Mouse (Mus musculus) spleen, postnatal 10 days (tissue): ENCODE data around the gene Pih1d2.

Source experiments
- DNase-seq, 2 experiments: peaks; one replicate each; pipeline ENCODE4 v3.0.0; 2021 to 2022; ENCODE audit warnings: low spot score in 2 of 2

Pih1d2 gene

DNA sequence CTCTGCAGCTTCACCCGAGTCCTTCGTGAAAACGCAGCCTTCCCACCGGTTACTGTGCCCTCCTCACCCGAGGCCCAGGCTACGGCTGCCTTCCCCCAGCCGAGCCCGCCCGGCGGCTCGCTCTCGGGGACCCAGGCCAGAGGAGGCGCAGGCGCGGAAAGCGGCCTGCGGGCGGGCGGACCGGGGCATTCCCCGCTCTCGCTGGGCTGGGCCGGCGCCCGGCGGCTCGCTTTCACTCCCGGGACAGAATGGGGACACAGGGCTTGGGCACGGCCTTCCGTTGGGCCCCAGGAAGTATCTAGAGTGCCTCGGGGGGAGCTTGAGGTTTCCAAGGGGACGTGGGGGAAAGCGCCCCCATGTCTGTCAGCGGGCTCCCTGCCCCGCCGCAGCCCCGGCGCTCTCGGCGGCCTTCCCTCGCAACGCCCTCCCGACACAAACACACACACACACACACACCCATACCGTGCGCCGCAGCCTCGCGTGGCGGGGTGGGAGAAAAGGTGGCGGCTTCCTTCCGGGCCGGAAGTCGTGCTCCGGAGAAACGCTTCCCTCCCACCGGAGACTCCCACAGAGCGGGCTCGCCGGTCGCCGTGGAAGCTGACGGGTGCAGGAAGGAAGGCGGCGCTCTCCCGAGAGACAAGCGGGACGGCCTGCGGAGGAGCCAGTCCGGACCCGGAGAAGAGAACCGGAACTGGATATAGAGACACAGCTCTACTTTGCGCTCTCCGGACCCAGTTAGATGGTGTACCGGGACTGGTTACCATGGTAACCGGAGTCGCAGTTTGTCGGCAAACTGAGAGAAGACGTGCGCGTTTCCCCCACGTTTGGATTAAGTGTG is at the start of gene Pih1d2, which contains the start of gene Nkapd1:
Gene Pih1d2 (plus strand): TSS at position 556 of the 838 bp plus-strand sequence.
Gene Nkapd1 (minus strand): TSS at position 699 of the 838 bp plus-strand sequence.
- DNase-seq, result peak; percentile 88 to 90

DNA sequence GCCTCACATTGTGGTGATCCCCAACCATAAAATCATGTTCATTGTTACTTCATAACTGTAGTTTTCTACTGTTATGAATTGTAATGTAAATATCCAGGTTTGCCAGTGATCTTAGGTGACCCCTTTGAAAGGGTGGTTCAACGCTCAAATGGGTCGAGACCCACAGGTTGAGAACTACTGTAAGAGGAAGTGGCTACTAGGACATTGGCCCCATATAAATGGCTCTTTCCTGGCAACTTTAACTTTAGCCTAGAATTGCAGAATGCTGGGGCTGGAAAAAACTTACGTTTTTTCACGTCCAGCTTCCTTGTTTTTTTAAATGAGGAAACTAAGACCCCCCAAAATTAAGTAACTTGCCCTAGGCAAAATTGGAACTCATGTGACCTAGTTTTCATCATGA is 49.7 kb upstream of the Pih1d2 start:
- DNase-seq, result no peak

DNA sequence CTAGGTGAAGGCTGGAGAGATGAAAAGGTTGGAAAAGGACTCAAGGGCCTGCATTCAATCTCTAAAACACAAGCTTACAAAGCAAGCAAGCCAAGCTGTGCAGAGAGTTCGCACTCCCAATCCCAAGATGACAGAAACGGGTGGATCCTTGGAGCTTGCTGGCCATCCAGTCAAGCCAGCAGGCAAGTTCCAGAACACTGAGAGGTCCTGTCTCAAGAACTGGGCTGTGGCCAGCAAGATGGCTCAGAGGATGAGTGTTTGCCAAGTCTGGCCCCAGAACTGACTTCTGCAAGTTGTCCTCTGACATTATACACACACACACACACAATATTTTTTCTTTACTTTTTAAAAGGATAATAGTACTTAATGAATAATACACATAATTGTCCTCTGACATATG is 49.2 kb upstream of the Pih1d2 start:
- DNase-seq, result no peak

DNA sequence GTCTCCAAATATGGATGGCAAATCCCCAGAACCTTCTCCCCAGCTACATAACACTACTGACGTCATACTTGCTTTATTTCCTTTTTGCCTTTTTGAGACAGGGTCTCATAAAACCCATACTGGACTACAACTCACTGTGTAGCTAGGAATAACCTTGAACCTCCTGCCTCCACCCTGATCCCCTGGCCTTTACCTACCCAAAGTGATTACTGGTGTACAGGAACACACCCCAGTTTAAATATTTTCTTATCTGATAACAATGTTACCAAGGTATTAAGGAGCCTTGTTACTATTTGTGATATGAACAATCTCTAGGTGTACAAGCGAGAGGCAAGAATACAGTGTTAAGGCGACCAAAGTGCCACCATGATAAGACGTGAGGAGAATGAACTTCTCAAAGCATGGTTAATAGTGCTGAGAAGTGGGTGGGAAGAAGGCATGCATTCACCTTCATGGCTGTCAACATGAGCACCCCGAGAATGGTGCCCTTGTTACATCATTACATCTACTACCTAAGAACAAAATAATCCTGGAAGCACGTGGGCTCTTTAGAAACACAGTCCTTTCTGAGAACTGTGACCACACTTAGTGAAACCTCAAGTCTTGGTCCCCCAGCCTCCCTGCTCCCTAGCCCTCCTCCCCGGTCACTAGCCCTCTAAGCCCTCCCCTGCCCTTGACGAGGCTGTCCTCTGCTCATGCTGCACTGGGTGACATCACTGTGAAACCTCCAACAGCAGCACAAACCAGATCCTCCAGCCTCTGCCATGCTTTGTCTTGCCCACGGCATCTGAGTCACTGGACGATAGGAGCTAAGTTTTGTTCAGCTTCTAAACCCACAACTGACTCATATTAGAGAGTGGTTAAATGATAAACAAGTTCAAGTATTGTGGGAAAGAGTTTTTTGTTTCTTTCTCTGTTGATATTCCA is 47.3 kb upstream of the Pih1d2 start:
- DNase-seq, result no peak

DNA sequence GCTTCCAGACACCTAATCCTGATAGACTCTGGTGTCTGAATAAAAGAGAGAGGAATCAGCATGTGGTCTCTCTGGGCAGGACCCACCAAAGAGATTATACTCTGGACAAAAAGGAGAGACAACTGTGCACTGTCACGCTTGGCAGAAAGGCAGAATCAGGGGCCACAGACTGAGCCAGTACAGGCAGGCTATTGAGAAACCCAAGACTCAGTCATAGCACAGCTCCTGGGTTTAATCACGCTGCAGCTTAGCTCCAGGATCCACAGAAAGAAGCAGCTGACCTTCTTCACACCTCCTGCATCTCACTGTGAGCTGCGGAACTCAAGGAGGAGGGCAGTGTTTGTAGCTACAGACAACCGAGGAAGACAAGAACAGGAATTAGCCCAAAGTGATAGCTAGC is 36.8 kb upstream of the Pih1d2 start:
- DNase-seq, result no peak

DNA sequence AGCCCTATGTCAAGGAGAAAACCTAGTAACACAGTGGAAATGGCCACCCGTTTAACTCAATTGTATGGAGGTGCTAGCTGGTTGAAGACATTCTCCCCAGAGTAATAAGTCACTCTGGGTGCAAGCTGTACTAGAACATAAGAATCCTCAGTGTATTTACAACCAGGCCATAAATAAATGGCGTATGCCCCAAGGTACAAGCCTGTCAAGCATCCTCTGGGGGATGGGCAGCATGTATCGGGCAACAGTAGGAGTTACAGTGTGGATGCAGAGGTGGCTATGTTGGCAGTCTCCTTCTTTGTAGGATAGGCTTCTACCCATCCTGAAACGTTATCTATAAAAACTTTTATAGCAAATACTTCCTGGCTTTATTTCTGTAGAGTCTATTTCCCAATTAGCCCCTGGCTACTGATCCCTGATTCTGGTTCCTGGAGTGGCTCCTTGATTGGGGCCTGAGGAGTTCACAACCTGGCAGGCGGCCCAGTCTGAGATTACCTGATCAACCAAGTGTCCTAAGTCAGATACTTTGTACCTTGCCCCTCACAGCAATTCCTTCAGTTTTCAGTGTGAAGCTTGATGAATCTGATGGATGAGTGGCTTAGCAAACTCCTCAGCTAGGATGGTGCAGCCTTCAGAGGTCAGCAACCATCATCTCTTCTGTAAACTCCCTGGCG is 31.8 kb upstream of the Pih1d2 start:
- DNase-seq, result no peak

DNA sequence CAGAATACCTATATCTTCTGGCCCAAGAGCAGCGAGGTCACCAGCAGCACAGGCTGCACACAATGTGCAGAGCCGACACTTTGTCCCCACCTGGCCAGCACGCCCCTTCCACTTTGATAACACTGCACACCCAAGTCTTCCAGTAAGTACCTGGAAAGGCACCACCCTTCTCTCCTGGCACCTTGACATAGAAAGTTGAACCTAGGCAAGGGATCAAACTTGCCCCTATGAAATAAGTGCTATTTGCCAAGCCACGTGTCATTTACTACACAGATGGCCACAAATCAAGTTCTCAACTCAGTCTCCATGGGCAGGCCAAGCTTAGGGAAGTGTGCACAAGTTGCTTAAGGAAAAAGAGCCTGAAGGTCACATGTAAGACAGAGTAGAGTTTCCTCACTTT is 30.2 kb upstream of the Pih1d2 start:
- DNase-seq, result no peak

DNA sequence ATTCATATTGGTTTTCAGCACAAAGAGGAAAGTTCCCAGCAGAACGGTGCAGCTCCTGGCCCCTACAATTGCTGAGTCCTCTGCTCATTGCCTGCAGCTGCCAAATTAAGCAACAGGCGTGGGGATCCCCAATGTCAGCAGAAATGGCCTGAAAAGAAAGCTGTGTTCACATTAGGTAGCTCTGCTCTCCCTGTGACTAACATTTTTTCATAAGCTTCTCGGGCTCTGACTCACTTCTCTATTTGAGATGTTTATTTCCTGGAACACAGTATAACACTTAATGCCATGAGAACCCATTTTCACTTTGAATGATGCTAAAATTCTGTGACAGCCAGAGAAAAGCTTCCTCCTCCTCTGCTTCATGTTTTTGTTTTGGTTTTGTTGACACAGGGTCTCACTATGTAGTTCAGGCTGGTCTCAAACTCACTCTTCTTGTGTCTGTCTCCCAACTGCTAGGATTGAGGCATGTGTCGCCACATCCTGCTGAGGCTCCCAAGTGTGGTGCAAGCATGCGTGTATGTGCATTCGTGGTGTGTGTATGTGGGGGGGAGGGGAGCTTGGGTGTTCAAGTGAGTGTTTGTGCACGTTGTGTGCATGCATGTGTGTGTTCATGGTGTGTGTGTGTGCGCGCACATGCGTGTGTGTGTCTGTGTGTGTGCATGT is 26.1 kb upstream of the Pih1d2 start:
- DNase-seq, result no peak

DNA sequence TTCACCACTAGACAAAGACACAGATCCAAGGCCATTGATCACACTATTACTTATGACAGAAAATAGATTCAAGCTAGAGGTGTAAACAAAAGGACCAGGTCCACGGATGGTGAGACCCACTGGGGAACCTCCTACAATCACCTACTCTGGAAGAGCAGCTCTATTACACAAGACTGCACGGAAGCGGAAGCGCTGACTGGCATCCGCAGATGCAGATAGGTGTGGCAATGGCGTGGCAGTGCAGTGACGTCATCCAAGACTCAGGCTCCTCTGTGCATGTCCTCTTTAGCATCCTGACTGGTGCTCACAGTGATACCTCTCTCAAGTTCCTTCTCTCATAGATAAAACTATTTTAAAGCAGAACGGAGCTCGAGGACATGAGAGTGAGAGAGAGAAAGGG is 24.2 kb upstream of the Pih1d2 start:
- no peak for DNase-seq

DNA sequence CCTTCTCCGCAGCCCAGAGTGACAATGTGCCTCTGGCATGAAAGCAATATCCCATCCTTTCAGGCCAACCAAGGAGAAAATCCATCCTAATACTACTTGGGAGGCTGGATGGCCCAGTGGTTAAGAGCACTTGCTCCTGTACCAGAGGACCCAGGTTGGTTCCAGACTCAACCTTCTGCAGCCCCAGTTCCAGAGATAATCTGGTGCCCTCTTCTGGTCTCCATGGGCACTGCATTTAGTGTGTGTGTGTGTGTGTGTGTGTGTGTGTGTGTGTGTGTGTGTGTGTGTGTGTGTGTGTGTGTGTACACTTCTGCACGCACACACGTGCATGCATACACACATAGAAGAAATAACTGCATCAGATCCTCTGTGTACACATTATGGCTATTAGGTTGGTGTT is 23.6 kb upstream of the Pih1d2 start:
- peak; percentile 47 to 71 for DNase-seq

DNA sequence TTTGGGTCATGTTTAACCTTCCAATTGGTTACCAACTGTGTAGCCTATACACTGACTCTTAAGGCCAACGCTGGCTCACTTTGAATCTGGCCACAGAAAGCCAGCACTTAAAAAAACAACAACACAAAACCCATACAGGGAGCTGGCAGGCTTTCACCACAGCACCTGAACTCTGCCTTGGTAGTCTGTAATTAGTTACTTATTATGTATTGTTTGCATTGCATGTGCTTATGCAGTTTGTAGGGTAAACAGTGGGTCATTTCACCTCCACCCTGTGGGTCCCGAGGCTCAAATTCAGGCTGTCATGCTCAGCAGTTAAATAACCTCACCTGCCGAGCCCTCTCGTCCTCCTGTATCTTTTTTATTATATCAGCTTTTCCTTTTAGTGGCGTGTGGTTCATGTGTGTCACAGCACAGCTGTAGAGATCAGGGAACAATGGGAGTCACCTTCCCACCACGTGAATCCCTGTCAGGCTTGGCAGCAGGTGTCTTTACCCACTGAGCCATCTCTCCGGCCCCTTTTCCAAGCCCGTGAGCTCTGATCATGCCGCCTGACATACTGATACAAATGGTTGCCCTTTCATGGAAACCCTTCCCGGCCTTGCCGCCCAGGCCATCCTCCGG is 22.2 kb upstream of the Pih1d2 start:
- DNase-seq, result no peak

DNA sequence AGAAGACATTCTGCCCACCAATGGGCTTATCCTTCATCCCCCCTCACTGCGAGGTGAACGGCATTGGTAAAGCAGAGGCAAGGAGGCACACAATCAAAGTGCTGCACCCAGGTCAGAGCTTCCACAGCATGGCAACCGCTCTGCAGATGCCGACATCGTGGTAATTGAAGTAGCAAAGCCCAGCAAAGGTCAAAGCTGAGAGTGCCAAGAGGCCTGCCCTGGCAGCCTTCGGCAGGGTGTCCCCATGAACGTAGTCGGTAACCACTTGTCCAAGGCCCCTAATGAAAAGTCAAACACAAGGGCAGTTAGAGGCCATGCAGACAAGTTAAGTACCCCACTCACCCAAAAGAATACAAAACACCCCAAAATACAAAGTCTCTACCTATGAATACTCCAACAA is 20.1 kb upstream of the Pih1d2 start:
- no peak for DNase-seq

DNA sequence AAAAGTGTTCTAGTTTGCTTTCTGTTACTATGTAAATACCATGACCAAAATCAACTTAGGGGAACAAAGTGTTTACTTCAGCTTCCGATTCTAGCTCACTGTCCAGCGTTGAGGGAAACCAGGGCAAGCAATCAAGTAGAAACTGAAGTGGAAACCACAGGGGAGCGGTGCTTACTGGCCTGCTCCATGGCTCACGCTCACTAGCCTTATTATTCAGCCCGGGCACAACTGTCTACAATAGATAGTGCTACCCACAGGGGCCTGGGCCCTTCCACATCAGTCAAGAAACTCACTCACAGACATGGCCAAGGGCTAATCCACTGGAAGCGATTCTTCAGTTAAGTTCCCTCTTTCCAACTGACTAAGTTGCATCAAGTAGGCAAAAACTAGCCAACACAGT is 15.6 kb upstream of the Pih1d2 start:
- DNase-seq, result no peak

DNA sequence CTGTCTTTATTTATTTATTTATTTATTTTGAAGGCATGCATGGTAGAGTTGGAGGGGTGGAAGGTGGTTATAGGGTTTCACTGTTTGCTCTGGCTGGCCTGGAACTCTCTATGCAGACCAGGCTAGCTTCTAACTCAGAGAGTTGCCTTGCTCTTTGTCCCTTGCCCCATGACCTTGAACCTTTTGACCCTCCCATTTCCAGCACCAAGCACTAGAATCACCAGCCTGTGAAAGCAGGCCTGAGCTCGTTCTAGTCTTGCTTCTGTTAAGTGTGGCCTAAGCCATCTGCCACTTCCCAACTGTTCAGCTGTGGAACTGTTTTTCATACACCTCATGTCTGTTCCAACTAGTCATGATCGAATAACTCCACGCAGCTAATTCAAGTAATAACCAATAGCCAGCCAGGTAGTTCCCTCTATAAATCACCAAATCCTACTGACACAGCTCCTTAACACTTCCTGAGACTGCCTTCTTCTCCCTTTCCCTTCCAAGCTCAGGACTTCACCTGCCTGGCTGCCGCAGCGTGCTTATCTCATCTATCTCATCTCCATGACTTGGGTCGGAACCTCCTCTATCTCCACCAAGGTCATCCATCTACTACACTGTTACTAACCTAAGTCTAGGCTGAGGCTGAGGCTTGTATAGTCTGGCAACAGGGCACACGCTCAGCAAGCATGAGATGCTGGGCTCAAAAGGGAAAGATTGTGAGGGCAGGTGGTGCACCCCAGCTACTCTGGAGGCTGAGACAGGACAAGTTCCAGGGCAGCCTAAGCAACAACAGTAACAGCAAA is 14.9 kb upstream of the Pih1d2 start:
- no peak for DNase-seq

DNA sequence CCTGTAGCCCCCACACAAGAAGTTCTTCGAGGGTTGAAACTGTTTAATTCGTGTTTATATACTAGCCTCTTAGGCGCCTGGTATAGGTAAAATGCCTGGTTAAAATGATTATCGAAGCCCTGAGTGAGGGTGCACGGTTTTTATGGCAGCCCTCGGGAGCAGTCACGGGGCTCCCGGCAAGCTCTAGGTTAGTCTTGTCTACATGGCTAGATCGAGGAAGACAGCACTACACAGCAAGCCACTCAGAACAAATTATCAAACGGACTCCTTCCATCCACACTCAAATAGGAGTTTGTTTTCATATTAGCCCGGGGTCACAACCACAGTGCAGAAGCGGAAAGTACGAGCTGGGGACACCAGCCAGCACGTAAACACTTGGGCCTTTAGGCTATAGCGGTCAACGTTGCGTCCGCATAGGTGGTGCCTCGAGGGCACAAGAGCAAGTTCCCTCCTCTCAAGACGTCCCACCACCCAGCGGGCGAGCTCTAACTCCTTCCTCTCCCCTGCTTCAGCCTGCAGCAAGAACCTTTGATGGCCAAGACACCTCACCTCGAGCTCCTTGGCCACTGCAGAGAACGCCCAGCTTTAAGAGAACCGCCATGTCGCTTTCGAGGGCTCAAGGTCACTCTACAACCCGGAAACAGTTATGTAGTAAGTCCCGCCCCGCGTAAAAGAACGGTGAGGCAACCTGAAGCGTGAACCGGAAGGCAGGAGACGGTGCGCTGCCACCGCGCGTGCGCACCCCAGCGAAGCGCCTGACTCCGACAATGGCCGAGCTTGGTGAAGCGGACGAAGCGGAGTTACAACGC is 13.7 kb upstream of the Pih1d2 start, which contains the start of the genes Sdhd and Timm8b:
Gene Sdhd (minus strand): TSS at position 624 of the 809 bp plus-strand sequence.
Gene Timm8b (plus strand): TSS at position 722 of the 809 bp plus-strand sequence.
- DNase-seq, result peak; percentile 86 to 94

DNA sequence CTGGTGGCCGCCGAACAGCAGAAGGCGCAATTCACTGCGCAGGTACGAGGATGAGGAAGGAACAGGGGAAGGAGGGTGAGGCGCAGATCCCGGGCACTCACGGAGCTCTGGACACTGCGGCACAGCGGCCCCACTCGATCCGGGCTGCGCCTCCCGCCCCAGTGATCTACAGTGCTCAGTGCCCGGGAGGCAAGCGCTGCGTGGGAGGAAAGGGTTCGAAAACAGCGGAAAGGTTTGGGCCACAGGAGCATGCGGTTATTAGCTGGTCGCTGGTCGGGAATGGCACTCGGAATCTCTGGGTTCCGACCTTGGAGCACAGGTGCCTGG is 13.2 kb upstream of the Pih1d2 start:
- no peak for DNase-seq

DNA sequence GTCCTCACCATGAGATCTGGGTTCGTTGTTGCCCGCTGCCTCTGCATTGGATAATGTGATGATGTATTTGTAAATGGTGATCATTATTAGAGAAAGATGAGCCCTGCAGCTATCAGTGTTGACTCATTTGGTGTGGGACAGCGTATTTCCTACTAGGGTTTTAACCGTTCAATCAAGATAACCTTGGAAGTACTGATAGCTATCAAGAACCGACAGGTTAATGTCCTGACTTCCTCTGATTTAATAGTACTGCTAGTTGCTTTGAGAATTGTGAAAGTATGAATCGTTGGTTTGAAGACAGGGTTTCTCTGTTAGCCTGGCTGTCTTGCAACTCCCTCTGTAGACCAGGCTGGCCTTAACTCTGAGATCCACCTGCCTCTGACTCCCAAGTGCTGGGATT is 12.8 kb upstream of the Pih1d2 start:
- no peak for DNase-seq

DNA sequence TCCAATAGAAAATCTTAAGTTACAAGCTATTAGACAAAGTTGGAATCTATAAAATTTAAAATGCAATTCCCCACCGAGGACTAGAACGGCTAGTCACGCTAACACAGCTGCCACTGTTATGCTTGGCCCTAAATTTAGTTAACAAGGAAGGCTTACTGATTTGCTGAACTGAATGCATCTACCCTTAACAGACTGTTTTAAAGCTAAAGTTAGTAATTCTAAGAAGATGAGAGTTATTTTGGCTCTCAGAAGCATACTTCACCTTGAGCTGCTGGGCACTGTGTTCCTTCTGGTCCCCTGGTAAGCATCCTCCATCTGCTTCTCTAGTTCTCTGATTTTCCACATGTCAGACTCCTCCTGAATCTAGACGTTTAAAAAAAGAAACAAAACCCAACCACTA is 5.0 kb upstream of the Pih1d2 start:
- DNase-seq, result no peak

DNA sequence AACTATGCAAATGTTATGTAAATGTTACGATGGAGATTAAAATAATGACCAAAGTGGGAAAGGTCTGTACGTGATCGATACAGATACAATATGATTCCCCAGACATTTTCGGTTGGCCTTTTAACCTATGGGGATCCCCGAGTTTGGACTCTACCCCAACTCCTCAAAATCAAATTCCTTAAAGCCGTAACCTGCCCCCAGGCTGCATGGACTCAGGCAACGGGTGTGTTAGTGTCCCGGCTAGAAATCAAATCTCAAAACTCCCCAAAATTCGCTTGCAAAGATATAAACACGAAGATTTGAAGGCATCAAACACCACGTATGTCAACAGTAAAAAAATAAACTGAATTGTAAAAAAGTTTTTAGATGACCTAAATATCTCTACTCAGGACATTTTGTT is 960 bp upstream of the Pih1d2 start:
- DNase-seq, result no peak
